In the genomic region with DNA sequence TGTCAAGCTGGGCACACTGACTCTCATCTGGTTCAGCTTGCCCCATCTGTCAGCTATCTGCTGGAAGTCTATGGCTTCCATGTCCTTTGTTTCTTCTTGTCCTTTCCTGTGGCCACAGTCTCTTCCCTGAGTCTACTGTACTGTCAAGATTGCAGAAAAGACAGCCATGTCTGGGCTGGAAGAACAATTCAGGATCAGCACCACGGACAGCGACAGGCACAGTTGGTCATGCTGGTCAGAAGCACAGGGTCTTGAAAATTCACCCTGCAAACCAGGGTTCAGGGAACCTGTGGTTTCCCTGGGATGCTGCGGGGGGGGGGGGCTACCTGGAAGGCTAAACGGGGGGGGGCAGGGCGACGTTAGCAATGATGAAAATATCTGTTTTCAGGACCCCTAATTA, we compare ENCODE assay signal across 9 mouse cellular contexts. TPM values are rescaled to one million over a fixed set of nuclear protein-coding genes. Genes with fewer than 3 reads are reported as not detected.
A peak's percentile ranks its signal among the peaks of the same experiment; 100 is the strongest.
DNase-seq lines count a peak whose midpoint lies in the region; ATAC-seq and TF ChIP-seq lines count a peak whose summit lies in the region.
"Had no signal": no experiment of that assay in that cellular context is flagged by ENCODE, and none has a peak within 500 bp of the region (broad histone marks: within the 10 kb centered on the region; RNA-seq: fewer than 3 reads in every experiment).

No protein-coding gene starts in this region.

- no peak for TF ChIP-seq CTCF in gastrocnemius, adult 2 months (IDR thresholded peaks at IDR 0.05)

- no peaks in the 10 kb centered on the region for H3K36me3 ChIP-seq in embryonic facial prominence, embryonic 14.5 days (ENCODE audit: control insufficient read depth, insufficient read depth, low read length)

- intact Hi-C loops in gastrocnemius, adult 2 months (cut with DNase I) = no loop called here

- H3K4me1 ChIP-seq in embryonic facial prominence, embryonic 14.5 days (ENCODE audit: control insufficient read depth, insufficient read depth, low read length) = no peaks in the 10 kb centered on the region

- ATAC-seq in embryonic facial prominence, embryonic 14.5 days (ENCODE audit: low read depth) = no peak

- peak; percentile 54 for DNase-seq in gastrocnemius, adult 2 months
- DNase-seq in gastrocnemius, postnatal 25 days = no peak
- DNase-seq in testis, postnatal 10 days (ENCODE audit: low spot score) = peak; percentile 93
- no peak for DNase-seq in testis, postnatal 14 days (ENCODE audit: low spot score)
- peak; percentile 77 for DNase-seq in embryonic facial prominence, embryonic 14.5 days (ENCODE audit: low spot score)
- DNase-seq in lung, postnatal 4 days = peak; percentile 58 to 71
- no peak for DNase-seq in cerebellum, adult 11-12 months
- no peak for DNase-seq in cerebellum, postnatal 36 days

- no peaks in the 10 kb centered on the region for H3K9me3 ChIP-seq in embryonic facial prominence, embryonic 14.5 days (ENCODE audit: control insufficient read depth, low read length)

- no peak overlapping the region for H3K4me3 ChIP-seq in gastrocnemius, adult 2 months
- H3K4me3 ChIP-seq in embryonic facial prominence, embryonic 14.5 days (ENCODE audit: low read depth, low read length) = no peak overlapping the region

- WGBS in embryonic facial prominence, embryonic 14.5 days = 0% methylated on average over 6 of the region's 6 CpGs

- H3K27ac ChIP-seq in gastrocnemius, adult 2 months = no peak overlapping the region
- H3K27ac ChIP-seq in embryonic facial prominence, embryonic 14.5 days (replicated peaks; ENCODE audit: low read depth, low read length) = no peak overlapping the region
- H3K27ac ChIP-seq: macrophage had no signal

- H3K9ac ChIP-seq in embryonic facial prominence, embryonic 14.5 days (ENCODE audit: low read depth, low read length) = no peak overlapping the region

- H3K27me3 ChIP-seq in embryonic facial prominence, embryonic 14.5 days (replicated peaks; ENCODE audit: control insufficient read depth, insufficient read depth, low read length) = no peaks in the 10 kb centered on the region; the same call in 1 of the 2 replicates

- H3K4me2 ChIP-seq in embryonic facial prominence, embryonic 14.5 days (ENCODE audit: low read depth, low read length) = no peak overlapping the region

RNA-seq across cellular contexts. Expression of a gene that starts 9.4 kb away (rescaled TPM):
- under 1 TPM; 0.28 to 0.46 TPM for total RNA-seq in gastrocnemius, adult 2 months (2021)
- total RNA-seq in gastrocnemius, postnatal 25 days (2021) = under 1 TPM; 0.11 to 0.43 TPM
- polyA plus RNA-seq in embryonic facial prominence, embryonic 14.5 days (2014; fragmentation: Nextera tagmentation; extraction: Ambion mirVana) = 0.04 and 0.06 TPM in 2 replicates
- polyA plus RNA-seq: macrophage had no signal

RNA-seq across cellular contexts. Expression of a gene that starts 13.5 kb away (rescaled TPM):
- 10 to 100 TPM; 11.3 to 16.0 TPM for total RNA-seq in gastrocnemius, adult 2 months (2021)
- 10 to 100 TPM in 1 of 2 experiments, 1 to 10 TPM in 1; 9.9 to 11.2 TPM for total RNA-seq in gastrocnemius, postnatal 25 days (2021)
- 52.6 and 55.0 TPM in 2 replicates for polyA plus RNA-seq in embryonic facial prominence, embryonic 14.5 days (2014; fragmentation: Nextera tagmentation; extraction: Ambion mirVana)

RNA-seq across cellular contexts. Expression of a gene that starts 22.6 kb away (rescaled TPM):
- 100 to 1,000 TPM; 146 to 171 TPM for total RNA-seq in gastrocnemius, adult 2 months (2021)
- 100 to 1,000 TPM; 107 to 114 TPM for total RNA-seq in gastrocnemius, postnatal 25 days (2021)
- 132 and 140 TPM in 2 replicates for polyA plus RNA-seq in embryonic facial prominence, embryonic 14.5 days (2014; fragmentation: Nextera tagmentation; extraction: Ambion mirVana)

RNA-seq across cellular contexts. Expression of a gene that starts 42.0 kb away (rescaled TPM):
- 10 to 100 TPM; 10.3 to 12.7 TPM for total RNA-seq in gastrocnemius, adult 2 months (2021)
- total RNA-seq in gastrocnemius, postnatal 25 days (2021) = 1 to 10 TPM; 4.0 to 7.5 TPM
- polyA plus RNA-seq in embryonic facial prominence, embryonic 14.5 days (2014; fragmentation: Nextera tagmentation; extraction: Ambion mirVana) = not detected in 2 replicates
- polyA plus RNA-seq: macrophage had no signal

RNA-seq across cellular contexts. Expression of a gene that starts 43.8 kb away (rescaled TPM):
- total RNA-seq in gastrocnemius, adult 2 months (2021) = 10 to 100 TPM; 20.6 to 24.6 TPM
- 10 to 100 TPM; 19.5 to 23.2 TPM for total RNA-seq in gastrocnemius, postnatal 25 days (2021)
- polyA plus RNA-seq in embryonic facial prominence, embryonic 14.5 days (2014; fragmentation: Nextera tagmentation; extraction: Ambion mirVana) = 27.9 and 30.0 TPM in 2 replicates

Comparison
In these comparisons a context has a peak if more than half of its experiments do, and no peak if none do; other contexts are left out.
1. DNase-seq: peak in gastrocnemius, adult 2 months (single experiment), testis, postnatal 10 days (single experiment), embryonic facial prominence, embryonic 14.5 days (single experiment) and lung, postnatal 4 days (2 of 2); none in gastrocnemius, postnatal 25 days (single experiment), testis, postnatal 14 days (single experiment), cerebellum, adult 11-12 months (single experiment) and cerebellum, postnatal 36 days (0 of 2).